Mouse (Mus musculus): ENCODE data around the gene Gm4301. TPM values are rescaled to one million over a fixed set of nuclear protein-coding genes. Genes with fewer than 3 reads are reported as not detected.
"Not testable (repeated sequence)": the region's sequence is repeated elsewhere in the genome, so short reads cannot be mapped to it uniquely, and the experiment has no call there.

Gene Gm4301
- not detected in 2 replicates for polyA plus RNA-seq (2015; fragmentation: Nextera tagmentation; extraction: Ambion mirVana)

DNA sequence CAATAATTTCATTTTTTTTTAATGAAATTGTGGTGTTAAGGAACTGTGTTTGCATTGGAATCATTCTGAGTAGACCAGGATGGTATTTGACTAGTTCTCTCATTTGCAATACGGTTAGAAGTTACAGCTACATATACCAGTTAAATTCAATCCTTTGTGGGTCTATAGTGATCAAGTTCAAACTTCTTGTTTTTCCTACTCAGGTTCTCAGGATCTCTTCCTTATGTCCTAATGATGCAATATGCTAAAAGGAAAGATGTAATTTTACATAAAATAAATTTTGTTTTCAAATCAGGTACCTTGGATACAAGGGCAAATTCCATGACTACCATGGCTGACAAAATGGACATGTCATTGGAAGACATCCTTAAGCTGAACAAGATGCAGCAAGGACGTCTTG, at the start of gene Gm4301:
Gm4301 (plus strand) TSS at position 301 of the 400 bp plus-strand sequence.
- WGBS: no CpG with 5 or more reads among the region's 2 CpGs
- not testable (repeated sequence) for H3K4me2 ChIP-seq; H3K4me1 ChIP-seq (replicated peaks); H3K36me3 ChIP-seq; H3K4me3 ChIP-seq; H3K9ac ChIP-seq; H3K27me3 ChIP-seq; ATAC-seq (ENCODE audit: low FRiP score, low read depth); H3K27ac ChIP-seq (replicated peaks); H3K9me3 ChIP-seq

DNA sequence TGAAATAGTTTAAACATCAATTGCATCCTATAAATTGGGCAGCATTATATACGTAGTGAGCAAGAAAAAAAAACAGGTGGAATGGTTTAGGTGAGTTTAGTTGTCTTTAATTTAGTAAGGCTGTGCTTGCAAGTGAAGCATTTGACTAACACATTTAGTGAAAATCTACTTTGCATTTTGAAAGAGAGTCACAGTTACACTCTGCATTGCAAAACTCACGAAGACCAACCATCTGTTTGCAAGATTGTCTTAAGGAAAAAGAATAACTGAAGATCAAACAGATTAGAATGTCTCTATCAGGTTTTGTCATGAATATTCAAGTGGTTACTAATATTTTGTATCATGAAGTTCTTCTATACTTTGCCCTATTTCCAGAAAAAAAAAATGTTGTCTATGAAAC, 39.4 kb upstream of the Gm4301 start:
- no peak for ATAC-seq (ENCODE audit: low FRiP score, low read depth)
- Histone ChIP-seq H3K9ac (no peak overlapping the region), H3K4me3 (no peak overlapping the region), H3K4me1 (replicated peaks) (no peaks in the 10 kb centered on the region), H3K9me3 (no peaks in the 10 kb centered on the region), H3K27me3 (no peaks in the 10 kb centered on the region), H3K4me2 (no peak overlapping the region), H3K27ac (replicated peaks) (no peak overlapping the region), H3K36me3 (no peaks in the 10 kb centered on the region)
- 84% methylated on average over 2 of the region's 2 CpGs for WGBS

DNA sequence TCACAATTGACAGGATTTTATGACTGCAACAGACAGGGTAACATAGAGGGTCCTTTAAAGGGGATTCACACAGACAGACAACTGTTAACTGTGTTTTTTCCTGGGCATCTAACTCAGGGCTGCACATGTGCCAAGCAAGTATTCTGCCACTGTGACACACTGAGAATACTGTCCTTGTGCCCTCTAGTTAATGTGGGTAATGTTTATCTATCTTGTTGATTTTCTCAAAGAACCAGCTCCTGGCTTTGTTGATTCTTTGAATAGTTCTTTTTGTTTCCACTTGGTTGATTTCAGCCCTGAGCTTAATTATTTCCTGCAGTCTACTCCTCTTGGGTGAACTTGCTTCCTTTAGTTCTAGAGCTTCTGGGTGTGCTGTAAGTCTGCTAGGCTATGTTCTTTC, 35.4 kb upstream of the Gm4301 start:
- not testable (repeated sequence) for H3K27ac ChIP-seq (replicated peaks); H3K4me3 ChIP-seq; H3K9me3 ChIP-seq; H3K9ac ChIP-seq; H3K36me3 ChIP-seq; ATAC-seq (ENCODE audit: low FRiP score, low read depth); H3K27me3 ChIP-seq; H3K4me1 ChIP-seq (replicated peaks); H3K4me2 ChIP-seq

DNA sequence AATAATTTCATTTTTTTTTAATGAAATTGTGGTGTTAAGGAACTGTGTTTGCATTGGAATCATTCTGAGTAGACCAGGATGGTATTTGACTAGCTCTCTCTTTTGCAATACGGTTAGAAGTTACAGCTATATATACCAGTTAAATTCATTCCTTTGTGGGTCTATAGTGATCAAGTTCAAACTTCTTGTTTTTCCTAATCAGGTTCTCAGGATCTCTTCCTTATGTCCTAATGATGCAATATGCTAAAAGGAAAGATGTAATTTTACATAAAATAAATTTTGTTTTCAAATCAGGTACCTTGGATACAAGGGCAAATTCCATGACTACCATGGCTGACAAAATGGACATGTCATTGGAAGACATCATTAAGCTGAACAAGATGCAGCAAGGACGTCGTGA, 5.1 kb downstream of the Gm4301 start, which contains the start of gene Gm4302:
Gm4302 (plus strand) TSS at position 301 of the 400 bp plus-strand sequence.
- H3K36me3 ChIP-seq; ATAC-seq (ENCODE audit: low FRiP score, low read depth); H3K4me3 ChIP-seq; H3K4me1 ChIP-seq (replicated peaks); H3K27ac ChIP-seq (replicated peaks); H3K9ac ChIP-seq; H3K27me3 ChIP-seq; H3K9me3 ChIP-seq; H3K4me2 ChIP-seq: not testable (repeated sequence)
- WGBS: no CpG with 5 or more reads among the region's 3 CpGs

DNA sequence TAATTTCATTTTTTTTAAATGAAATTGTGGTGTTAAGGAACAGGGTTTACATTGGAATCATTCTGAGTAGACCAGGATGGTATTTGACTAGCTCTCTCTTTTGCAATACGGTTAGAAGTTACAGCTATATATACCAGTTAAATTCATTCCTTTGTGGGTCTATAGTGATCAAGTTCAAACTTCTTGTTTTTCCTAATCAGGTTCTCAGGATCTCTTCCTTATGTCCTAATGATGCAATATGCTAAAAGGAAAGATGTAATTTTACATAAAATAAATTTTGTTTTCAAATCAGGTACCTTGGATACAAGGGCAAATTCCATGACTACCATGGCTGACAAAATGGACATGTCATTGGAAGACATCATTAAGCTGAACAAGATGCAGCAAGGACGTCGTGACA, 10.2 kb downstream of the Gm4301 start, which contains the start of gene Gm4303:
Gm4303 (plus strand) TSS at position 301 of the 400 bp plus-strand sequence.
- no CpG with 5 or more reads among the region's 3 CpGs for WGBS
- not testable (repeated sequence) for ATAC-seq (ENCODE audit: low FRiP score, low read depth)

DNA sequence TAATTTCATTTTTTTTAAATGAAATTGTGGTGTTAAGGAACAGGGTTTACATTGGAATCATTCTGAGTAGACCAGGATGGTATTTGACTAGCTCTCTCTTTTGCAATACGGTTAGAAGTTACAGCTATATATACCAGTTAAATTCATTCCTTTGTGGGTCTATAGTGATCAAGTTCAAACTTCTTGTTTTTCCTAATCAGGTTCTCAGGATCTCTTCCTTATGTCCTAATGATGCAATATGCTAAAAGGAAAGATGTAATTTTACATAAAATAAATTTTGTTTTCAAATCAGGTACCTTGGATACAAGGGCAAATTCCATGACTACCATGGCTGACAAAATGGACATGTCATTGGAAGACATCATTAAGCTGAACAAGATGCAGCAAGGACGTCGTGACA, 15.3 kb downstream of the Gm4301 start, which contains the start of gene Gm4305:
Gm4305 (plus strand) TSS at position 301 of the 400 bp plus-strand sequence.
- not testable (repeated sequence) for ATAC-seq (ENCODE audit: low FRiP score, low read depth); H3K27ac ChIP-seq (replicated peaks); H3K4me3 ChIP-seq; H3K4me1 ChIP-seq (replicated peaks); H3K9ac ChIP-seq; H3K9me3 ChIP-seq; H3K36me3 ChIP-seq; H3K27me3 ChIP-seq; H3K4me2 ChIP-seq
- WGBS: no CpG with 5 or more reads among the region's 3 CpGs

More for the DNA sequence above, 10.2 kb downstream of the Gm4301 start, which contains the start of gene Gm4303:
- H3K9me3 ChIP-seq; H3K4me3 ChIP-seq; H3K36me3 ChIP-seq; H3K27ac ChIP-seq (replicated peaks); H3K9ac ChIP-seq; H3K4me2 ChIP-seq; H3K27me3 ChIP-seq; H3K4me1 ChIP-seq (replicated peaks): not testable (repeated sequence)

DNA sequence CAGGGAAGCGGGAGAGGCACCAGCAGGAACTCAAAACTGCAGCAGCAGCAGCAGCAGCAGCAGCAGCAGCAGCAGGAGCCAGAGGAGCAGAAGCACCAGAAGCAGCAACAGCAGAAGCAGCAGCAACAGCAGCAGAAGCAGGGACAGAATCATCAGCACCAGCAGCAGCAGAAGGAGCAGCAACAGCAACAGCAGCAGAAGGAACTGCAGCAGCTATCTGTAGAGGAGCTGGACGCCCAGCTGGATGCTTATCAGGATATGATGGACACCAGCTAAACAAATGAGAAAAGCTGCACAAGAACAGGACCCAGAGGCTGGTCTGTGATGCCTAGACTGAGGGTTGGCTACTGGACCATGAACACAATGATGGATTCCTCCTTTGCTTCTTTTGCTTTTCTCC, 21.4 kb downstream of the Gm4301 start:
- H3K9ac ChIP-seq; ATAC-seq (ENCODE audit: low FRiP score, low read depth); H3K36me3 ChIP-seq; H3K4me1 ChIP-seq (replicated peaks); H3K4me3 ChIP-seq; H3K4me2 ChIP-seq; H3K9me3 ChIP-seq; H3K27ac ChIP-seq (replicated peaks); H3K27me3 ChIP-seq: not testable (repeated sequence)
- 77% methylated on average over 2 of the region's 2 CpGs for WGBS

DNA sequence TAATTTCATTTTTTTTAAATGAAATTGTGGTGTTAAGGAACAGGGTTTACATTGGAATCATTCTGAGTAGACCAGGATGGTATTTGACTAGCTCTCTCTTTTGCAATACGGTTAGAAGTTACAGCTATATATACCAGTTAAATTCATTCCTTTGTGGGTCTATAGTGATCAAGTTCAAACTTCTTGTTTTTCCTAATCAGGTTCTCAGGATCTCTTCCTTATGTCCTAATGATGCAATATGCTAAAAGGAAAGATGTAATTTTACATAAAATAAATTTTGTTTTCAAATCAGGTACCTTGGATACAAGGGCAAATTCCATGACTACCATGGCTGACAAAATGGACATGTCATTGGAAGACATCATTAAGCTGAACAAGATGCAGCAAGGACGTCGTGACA, 25.6 kb downstream of the Gm4301 start, which contains the start of gene Gm4307:
Gm4307 (plus strand) TSS at position 301 of the 400 bp plus-strand sequence.
- WGBS: no CpG with 5 or more reads among the region's 3 CpGs
- H3K4me2 ChIP-seq; H3K27me3 ChIP-seq; H3K36me3 ChIP-seq; H3K9ac ChIP-seq; ATAC-seq (ENCODE audit: low FRiP score, low read depth); H3K9me3 ChIP-seq; H3K4me3 ChIP-seq; H3K4me1 ChIP-seq (replicated peaks); H3K27ac ChIP-seq (replicated peaks): not testable (repeated sequence)

DNA sequence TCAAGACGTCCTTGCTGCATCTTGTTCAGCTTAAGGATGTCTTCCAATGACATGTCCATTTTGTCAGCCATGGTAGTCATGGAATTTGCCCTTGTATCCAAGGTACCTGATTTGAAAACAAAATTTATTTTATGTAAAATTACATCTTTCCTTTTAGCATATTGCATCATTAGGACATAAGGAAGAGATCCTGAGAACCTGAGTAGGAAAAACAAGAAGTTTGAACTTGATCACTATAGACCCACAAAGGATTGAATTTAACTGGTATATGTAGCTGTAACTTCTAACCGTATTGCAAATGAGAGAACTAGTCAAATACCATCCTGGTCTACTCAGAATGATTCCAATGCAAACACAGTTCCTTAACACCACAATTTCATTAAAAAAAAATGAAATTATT, 47.0 kb downstream of the Gm4301 start, which contains the start of gene Gm4312:
Gm4312 (minus strand) TSS at position 101 of the 400 bp plus-strand sequence.
- no CpG with 5 or more reads among the region's 2 CpGs for WGBS
- not testable (repeated sequence) for H3K9ac ChIP-seq; H3K36me3 ChIP-seq; H3K4me2 ChIP-seq; H3K4me3 ChIP-seq; H3K27ac ChIP-seq (replicated peaks); H3K4me1 ChIP-seq (replicated peaks); ATAC-seq (ENCODE audit: low FRiP score, low read depth); H3K27me3 ChIP-seq; H3K9me3 ChIP-seq

Other genes starting within 250 kb of the Gm4301 start
- gene Gm4302, start 5.2 kb downstream of the Gm4301 start, polyA plus RNA-seq (2015; fragmentation: Nextera tagmentation; extraction: Ambion mirVana): not detected in 2 replicates
- gene Gm4303, start 10.3 kb downstream of the Gm4301 start, polyA plus RNA-seq (2015; fragmentation: Nextera tagmentation; extraction: Ambion mirVana): not detected in 2 replicates
- gene Gm4305, start 15.4 kb downstream of the Gm4301 start, polyA plus RNA-seq (2015; fragmentation: Nextera tagmentation; extraction: Ambion mirVana): not detected in 2 replicates
- gene Gm4307, start 25.7 kb downstream of the Gm4301 start, polyA plus RNA-seq (2015; fragmentation: Nextera tagmentation; extraction: Ambion mirVana): not detected in 2 replicates
- not detected in 2 replicates for gene Gm4312, start 46.9 kb downstream of the Gm4301 start, polyA plus RNA-seq (2015; fragmentation: Nextera tagmentation; extraction: Ambion mirVana)
- gene Tmtc3, start 151.7 kb downstream of the Gm4301 start, polyA plus RNA-seq (2015; fragmentation: Nextera tagmentation; extraction: Ambion mirVana): 11.6 and 12.4 TPM in 2 replicates
- 5.9 and 6.0 TPM in 2 replicates for gene Cep290, start 151.9 kb downstream of the Gm4301 start, polyA plus RNA-seq (2015; fragmentation: Nextera tagmentation; extraction: Ambion mirVana)